Mouse (Mus musculus): ENCODE measurements around the gene Atg9a. TPM values are rescaled to one million over a fixed set of nuclear protein-coding genes. Genes with fewer than 3 reads are reported as not detected.

Atg9a gene
- polyA plus RNA-seq, 1 experiment from 2014 or later, result 33.0 TPM

- ATAC-seq (ENCODE audit: low FRiP score, low TSS enrichment), result peak; percentile 75
- Histone ChIP-seq H3K9ac (replicated peaks; ENCODE audit: low read length) (0 out of 2 replicates have a peak within 1 kb of the TSS, but pooled peaks have one; percentile 10), H3K4me3 (ENCODE audit: low read length) (no peak within 1 kb of the TSS), H3K4me1 (ENCODE audit: insufficient read depth, low read length) (0 out of 2 replicates have a peak, but pooled peaks cover 3% of the 10 kb centered on the region), H3K4me2 (replicated peaks; ENCODE audit: low read depth, low read length) (peak within 1 kb of the TSS; percentile 34; the same call in 1 of the 2 replicates), H3K36me3 (ENCODE audit: insufficient read depth, low read length) (peaks cover 28% of the 10 kb centered on the region), H3K27me3 (ENCODE audit: insufficient read depth, low read length) (no peaks in the 10 kb centered on the region), H3K27ac (ENCODE audit: low read length) (peak within 1 kb of the TSS; percentile 66; the same call in 1 of the 2 replicates), H3K9me3 (ENCODE audit: low read length) (no peaks in the 10 kb centered on the region)
- WGBS, result 53% methylated on average over 12 of the region's 12 CpGs
Observed at GRCm38 (mm10) chr1:75133421-75134207, 58.4 kb downstream of the Atg9a start, which contains the start of gene Slc23a3. Gene Slc23a3, minus strand, starts transcription at chr1:75133890.

Small RNA genes within 50 kb of the gene (microRNA-seq; reads per million reads assigned to microRNA genes)
- gene Gm27943, result not detected

Other genes starting within 250 kb of the Atg9a start
- gene Ihh, start 240.5 kb downstream of the Atg9a start, polyA plus RNA-seq (2015; fragmentation: Nextera tagmentation; extraction: Ambion mirVana), result 2.4 and 3.4 TPM in 2 replicates
- 10.0 and 12.1 TPM in 2 replicates for gene Nhej1, start 67.0 kb downstream of the Atg9a start, polyA plus RNA-seq (2015; fragmentation: Nextera tagmentation; extraction: Ambion mirVana)
- gene Slc23a3, start 58.3 kb downstream of the Atg9a start, polyA plus RNA-seq (2015; fragmentation: Nextera tagmentation; extraction: Ambion mirVana), result 5.9 and 6.2 TPM in 2 replicates
- gene Cnppd1, start 49.5 kb downstream of the Atg9a start, polyA plus RNA-seq (2015; fragmentation: Nextera tagmentation; extraction: Ambion mirVana), result 51.1 and 54.4 TPM in 2 replicates
- gene Retreg2, start 49.4 kb downstream of the Atg9a start, polyA plus RNA-seq (2015; fragmentation: Nextera tagmentation; extraction: Ambion mirVana), result 56.3 and 59.8 TPM in 2 replicates
- gene Zfand2b, start 23.6 kb downstream of the Atg9a start, polyA plus RNA-seq (2015; fragmentation: Nextera tagmentation; extraction: Ambion mirVana), result 48.4 and 51.0 TPM in 2 replicates
- gene Abcb6, start 11.8 kb downstream of the Atg9a start, polyA plus RNA-seq (2015; fragmentation: Nextera tagmentation; extraction: Ambion mirVana), result 36.4 and 37.2 TPM in 2 replicates
- 29.2 and 30.1 TPM in 2 replicates for gene Ankzf1, start within 50 bp of the Atg9a start, polyA plus RNA-seq (2015; fragmentation: Nextera tagmentation; extraction: Ambion mirVana)
- 57.4 and 63.8 TPM in 2 replicates for gene Glb1l, start 18.6 kb upstream of the Atg9a start, polyA plus RNA-seq (2015; fragmentation: Nextera tagmentation; extraction: Ambion mirVana)
- 153 and 169 TPM in 2 replicates for gene Stk16, start 18.6 kb upstream of the Atg9a start, polyA plus RNA-seq (2015; fragmentation: Nextera tagmentation; extraction: Ambion mirVana)
- gene Tuba4a, start 27.7 kb upstream of the Atg9a start, polyA plus RNA-seq (2015; fragmentation: Nextera tagmentation; extraction: Ambion mirVana), result 96.3 and 102 TPM in 2 replicates
- not detected in 2 replicates for gene A630095N17Rik, start 39.9 kb upstream of the Atg9a start, polyA plus RNA-seq (2015; fragmentation: Nextera tagmentation; extraction: Ambion mirVana)
- gene Dnajb2, start 44.2 kb upstream of the Atg9a start, polyA plus RNA-seq (2015; fragmentation: Nextera tagmentation; extraction: Ambion mirVana), result 41.3 and 45.7 TPM in 2 replicates
- gene Ptprn, start 72.3 kb upstream of the Atg9a start, polyA plus RNA-seq (2015; fragmentation: Nextera tagmentation; extraction: Ambion mirVana), result 0.54 and 0.87 TPM in 2 replicates
- 1.0 and 3.0 TPM in 2 replicates for gene Resp18, start 86.2 kb upstream of the Atg9a start, polyA plus RNA-seq (2015; fragmentation: Nextera tagmentation; extraction: Ambion mirVana)
- gene Dnpep, start 125.8 kb upstream of the Atg9a start, polyA plus RNA-seq (2015; fragmentation: Nextera tagmentation; extraction: Ambion mirVana), result 168 and 184 TPM in 2 replicates
- 41.6 and 53.6 TPM in 2 replicates for gene Des, start 168.1 kb upstream of the Atg9a start, polyA plus RNA-seq (2015; fragmentation: Nextera tagmentation; extraction: Ambion mirVana)
- gene Speg, start 183.1 kb upstream of the Atg9a start, polyA plus RNA-seq (2015; fragmentation: Nextera tagmentation; extraction: Ambion mirVana), result 61.4 and 61.5 TPM in 2 replicates
- 91.4 and 91.6 TPM in 2 replicates for gene Gmppa, start 243.7 kb upstream of the Atg9a start, polyA plus RNA-seq (2015; fragmentation: Nextera tagmentation; extraction: Ambion mirVana)